Mouse (Mus musculus) testis, adult 2 months (tissue): ENCODE measurements around the gene Draxin. TPM values are rescaled to one million over a fixed set of nuclear protein-coding genes. Genes with fewer than 3 reads are reported as not detected.

Source experiments
- H3K27ac ChIP-seq: fragments of 200-500 bp; 2 replicates; pipeline ENCODE4 v1.5.1; 2012; ENCODE audit warnings: low read depth, low read length; ENCODE audit not compliant: control insufficient read depth, insufficient read depth
- H3K27me3 ChIP-seq: fragments of 200-500 bp; 2 replicates; pipeline ENCODE4 v1.6.1; 2012; ENCODE audit warnings: mild to moderate bottlenecking, low read length, moderate library complexity; ENCODE audit not compliant: control insufficient read depth, insufficient read depth
- H3K36me3 ChIP-seq: fragments of 200-500 bp; 2 replicates; pipeline ENCODE4 v1.6.1; 2012; ENCODE audit warnings: mild to moderate bottlenecking, low read length; ENCODE audit not compliant: control insufficient read depth, insufficient read depth
- H3K4me1 ChIP-seq: fragments of 200-500 bp; 2 replicates; pipeline ENCODE4 v1.6.1; 2012; ENCODE audit warnings: low read length; ENCODE audit not compliant: control insufficient read depth, insufficient read depth
- H3K4me3 ChIP-seq: fragments of 200-500 bp; 2 replicates; pipeline ENCODE4 v1.5.1; 2012; ENCODE audit warnings: low read depth, mild to moderate bottlenecking, low read length, moderate library complexity, mixed read lengths; ENCODE audit not compliant: control insufficient read depth
- CTCF ChIP-seq: fragments of 200-500 bp; IDR thresholded peaks from 2 replicates; pipeline ENCODE4 v1.5.1; 2012; ENCODE audit warnings: low read depth, mild to moderate bottlenecking, inconsistent platforms, low read length, moderate library complexity; ENCODE audit not compliant: control insufficient read depth, insufficient read depth, insufficient replicate concordance
- POLR2A ChIP-seq: fragments of 200-500 bp; IDR thresholded peaks from 2 replicates; pipeline ENCODE4 v1.6.1; 2012; ENCODE audit warnings: low read depth, mild to moderate bottlenecking, inconsistent platforms, low read length, moderate library complexity; ENCODE audit not compliant: control insufficient read depth
- polyA plus RNA-seq: library from polyadenylated mRNA; depleted of rRNA; stranded (reverse); fragments of >200 nt; gene quantifications from 2 replicates; pipeline ENCODE4 v1.2.3, GENCODE M21; 2012

Gene Draxin
- polyA plus RNA-seq, 1 experiment = 0.32 TPM

GRCm38 (mm10) chr4:148058993-148059392 is 71.5 kb downstream of the Draxin start:
- Histone ChIP-seq H3K27ac (no peak overlapping the region), H3K27me3 (no peaks in the 10 kb centered on the region), H3K36me3 (no peaks in the 10 kb centered on the region; the same call in none of the 2 replicates), H3K4me1 (no peaks in the 10 kb centered on the region), H3K4me3 (no peak overlapping the region)
- no peak for TF ChIP-seq CTCF
- TF ChIP-seq POLR2A = no peak

GRCm38 (mm10) chr4:148058218-148058819 is 72.2 kb downstream of the Draxin start:
- H3K27me3 ChIP-seq = no peaks in the 10 kb centered on the region
- H3K36me3 ChIP-seq = no peaks in the 10 kb centered on the region; the same call in none of the 2 replicates
- no peak overlapping the region for H3K27ac ChIP-seq
- H3K4me1 ChIP-seq = no peaks in the 10 kb centered on the region
- no peak overlapping the region for H3K4me3 ChIP-seq
- TF ChIP-seq POLR2A (no peak), CTCF (no peak)

GRCm38 (mm10) chr4:148057661-148058209 is 72.8 kb downstream of the Draxin start:
- TF ChIP-seq CTCF = no peak
- Histone ChIP-seq H3K4me1 (no peaks in the 10 kb centered on the region), H3K4me3 (no peak overlapping the region), H3K27me3 (no peaks in the 10 kb centered on the region), H3K27ac (no peak overlapping the region), H3K36me3 (no peaks in the 10 kb centered on the region; the same call in none of the 2 replicates)

GRCm38 (mm10) chr4:148056801-148057200 is 73.7 kb downstream of the Draxin start:
- TF ChIP-seq CTCF = no peak
- no peak for TF ChIP-seq POLR2A
- H3K27me3 ChIP-seq = no peaks in the 10 kb centered on the region

GRCm38 (mm10) chr4:148056246-148056645 is 74.3 kb downstream of the Draxin start:
- H3K27me3 ChIP-seq = no peaks in the 10 kb centered on the region
- no peak overlapping the region for H3K27ac ChIP-seq
- no peaks in the 10 kb centered on the region for H3K4me1 ChIP-seq
- no peak overlapping the region for H3K4me3 ChIP-seq
- no peak for TF ChIP-seq CTCF
- TF ChIP-seq POLR2A = no peak
- no peaks in the 10 kb centered on the region; the same call in none of the 2 replicates for H3K36me3 ChIP-seq

More at GRCm38 (mm10) chr4:148056801-148057200, 73.7 kb downstream of the Draxin start:
- no peak overlapping the region for H3K27ac ChIP-seq
- H3K4me3 ChIP-seq = no peak overlapping the region
- no peaks in the 10 kb centered on the region; the same call in none of the 2 replicates for H3K36me3 ChIP-seq
- no peaks in the 10 kb centered on the region for H3K4me1 ChIP-seq

GRCm38 (mm10) chr4:148054961-148055695 is 75.4 kb downstream of the Draxin start:
- Histone ChIP-seq H3K4me1 (no peaks in the 10 kb centered on the region), H3K27ac (no peak overlapping the region), H3K27me3 (no peaks in the 10 kb centered on the region), H3K36me3 (no peaks in the 10 kb centered on the region; the same call in none of the 2 replicates), H3K4me3 (no peak overlapping the region)
- no peak; the same call in 1 of the 2 replicates for TF ChIP-seq POLR2A
- no peak for TF ChIP-seq CTCF

- Histone ChIP-seq H3K4me1 (no peaks in the 10 kb centered on the region), H3K4me3 (no peak overlapping the region), H3K27me3 (no peaks in the 10 kb centered on the region), H3K27ac (no peak overlapping the region), H3K36me3 (no peaks in the 10 kb centered on the region; the same call in none of the 2 replicates)
- TF ChIP-seq POLR2A = no peak
- TF ChIP-seq CTCF = no peak
These were observed 77.0 kb downstream of the Draxin start for GRCm38 (mm10) chr4:148053417-148053920.
